Mouse (Mus musculus): ENCODE results near the gene Vmn1r208.
"Not testable (repeated sequence)": the region's sequence is repeated elsewhere in the genome, so short reads cannot be mapped to it uniquely, and the experiment has no call there.

Gene Vmn1r208

DNA sequence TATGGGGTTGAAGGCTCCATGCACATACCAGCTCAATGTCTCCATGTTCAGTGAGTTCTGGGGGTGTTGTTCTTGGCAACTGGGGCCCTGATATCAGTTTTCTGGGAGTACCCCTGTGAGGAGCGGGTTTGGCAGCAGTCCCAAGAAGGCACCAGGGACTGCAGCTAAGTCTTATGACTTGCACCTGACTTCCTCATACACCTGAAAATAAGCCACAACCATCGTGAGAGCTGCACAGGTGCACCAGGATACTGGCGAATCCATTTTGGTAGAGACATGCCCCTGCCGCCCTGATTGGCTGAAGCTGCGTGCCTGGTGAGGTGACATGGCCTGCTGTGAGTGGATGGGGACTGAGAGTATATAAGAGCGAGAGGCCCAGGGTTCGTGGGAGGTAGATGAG lies at the start of gene Vmn1r208:
Gene Vmn1r208, minus strand, starts transcription at position 101 of the 400 bp plus-strand sequence.
- DNase-seq, result not testable (repeated sequence)

DNA sequence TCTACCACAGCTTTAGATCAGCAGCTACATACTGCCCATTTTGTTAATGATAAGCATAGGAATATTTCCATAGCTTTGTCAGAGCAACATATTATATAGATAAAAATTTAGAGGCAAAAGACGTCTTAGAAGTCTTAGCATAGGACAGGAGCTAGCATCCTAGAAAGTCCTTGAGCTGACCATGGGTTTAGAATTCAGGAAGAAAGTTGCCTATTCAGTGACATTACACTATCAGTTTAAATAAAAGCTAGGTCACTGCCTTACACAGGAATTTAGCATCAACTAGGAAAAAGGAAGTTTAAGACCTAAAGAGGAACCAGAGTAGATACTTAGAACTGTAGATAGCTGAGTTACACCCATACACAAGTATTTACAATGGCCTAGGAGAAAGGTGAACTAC lies 44.4 kb upstream of the Vmn1r208 start:
- DNase-seq, result not testable (repeated sequence)

DNA sequence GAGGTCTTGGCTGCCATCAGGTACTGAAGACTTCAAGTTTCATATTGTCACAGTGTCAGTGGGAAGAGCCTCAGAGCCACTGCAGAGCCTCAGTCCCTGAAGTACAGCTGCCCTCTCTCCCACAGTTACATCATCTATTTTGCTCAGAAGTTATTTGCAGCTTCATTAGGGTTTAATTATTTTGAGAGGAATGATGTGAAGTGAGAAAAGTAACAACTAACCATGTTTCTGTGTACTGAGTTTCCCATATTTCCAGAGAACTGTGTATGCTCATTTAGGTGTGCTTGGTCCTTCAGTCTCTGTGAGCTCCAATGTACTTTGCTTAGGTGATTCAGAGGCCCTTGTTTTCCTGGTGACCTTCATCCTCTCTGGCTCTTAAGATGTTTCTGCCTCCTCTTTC lies 32.4 kb upstream of the Vmn1r208 start, which contains the start of gene Vmn1r209:
Gene Vmn1r209, minus strand, starts transcription at position 101 of the 400 bp plus-strand sequence.
- not testable (repeated sequence) for DNase-seq

DNA sequence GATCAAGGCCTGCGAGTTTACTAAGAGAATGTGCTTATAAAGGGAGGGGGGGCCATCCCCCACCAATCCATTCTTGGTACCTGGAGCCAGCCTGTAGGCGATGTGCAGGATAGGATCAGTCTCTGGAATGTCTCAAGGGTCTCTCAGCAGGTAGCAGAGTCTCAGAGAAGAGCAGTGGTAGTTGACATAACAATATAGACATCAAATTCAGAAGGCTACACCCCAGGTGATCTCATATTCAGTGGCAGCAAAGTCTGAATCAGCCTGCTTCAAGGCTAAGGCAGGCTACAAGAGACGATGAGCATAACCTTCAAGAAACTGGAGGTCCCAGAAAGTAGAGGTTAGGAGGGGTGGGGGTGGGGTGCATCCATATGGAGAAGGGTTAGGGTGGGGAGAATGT lies 10.9 kb upstream of the Vmn1r208 start:
- DNase-seq, result not testable (repeated sequence)

DNA sequence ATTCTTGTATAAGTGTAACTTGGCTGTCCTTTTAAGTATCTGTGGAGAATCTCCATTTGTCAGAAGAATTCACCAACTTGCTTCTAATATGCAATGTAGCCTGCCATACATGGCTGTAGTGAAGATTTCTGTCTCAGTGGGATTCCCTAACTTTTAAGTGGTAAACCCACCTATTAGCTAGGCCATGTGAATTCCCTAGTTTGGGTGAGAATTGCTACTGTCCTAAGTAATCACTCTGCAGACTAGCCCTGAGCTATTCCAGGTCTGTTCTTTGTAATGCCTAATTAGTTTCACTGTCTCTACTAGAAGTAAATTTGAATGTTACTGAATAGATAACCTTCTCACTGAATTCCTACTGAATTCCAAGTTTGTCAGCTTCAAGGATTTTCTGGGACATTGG lies 7.0 kb upstream of the Vmn1r208 start:
- DNase-seq, result not testable (repeated sequence)

DNA sequence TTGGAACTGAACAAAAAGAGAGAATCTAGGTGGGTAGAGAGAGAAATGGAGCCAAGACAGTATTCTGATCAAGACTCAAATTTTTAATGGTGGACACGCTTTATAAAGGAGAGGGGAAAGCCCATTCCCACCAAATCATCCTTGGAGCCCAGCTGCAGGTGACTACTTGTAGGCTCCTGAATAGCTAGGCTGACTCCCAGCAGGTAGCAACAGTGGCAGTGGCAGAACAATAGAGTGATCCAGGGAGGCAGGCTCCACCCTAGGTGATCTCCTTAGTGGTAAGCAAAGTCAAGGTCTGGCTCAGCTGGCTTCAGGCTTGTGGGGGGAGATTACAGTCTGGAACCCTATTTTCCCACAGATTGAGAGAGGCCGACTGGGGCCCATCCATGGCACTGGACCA lies 5.6 kb downstream of the Vmn1r208 start:
- not testable (repeated sequence) for DNase-seq

DNA sequence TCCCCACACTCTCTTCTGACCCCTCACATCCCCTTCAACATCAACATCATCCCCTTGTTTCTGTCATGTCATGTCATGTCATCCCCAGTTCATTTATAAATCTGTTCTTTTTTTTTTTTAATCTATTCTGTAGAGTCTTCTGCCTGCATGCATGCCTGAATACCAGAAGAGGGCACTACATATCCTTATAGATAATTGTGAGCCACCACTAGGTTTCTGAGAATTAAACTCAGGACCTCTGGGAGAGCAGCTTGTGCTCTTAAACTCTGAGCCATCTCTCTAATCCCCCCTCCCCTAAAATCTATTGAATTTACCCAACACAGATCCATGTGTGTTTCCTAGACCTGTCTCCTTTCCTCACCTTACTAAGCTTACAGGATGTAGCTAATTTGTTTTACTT lies 29.7 kb downstream of the Vmn1r208 start:
- no peak for DNase-seq

DNA sequence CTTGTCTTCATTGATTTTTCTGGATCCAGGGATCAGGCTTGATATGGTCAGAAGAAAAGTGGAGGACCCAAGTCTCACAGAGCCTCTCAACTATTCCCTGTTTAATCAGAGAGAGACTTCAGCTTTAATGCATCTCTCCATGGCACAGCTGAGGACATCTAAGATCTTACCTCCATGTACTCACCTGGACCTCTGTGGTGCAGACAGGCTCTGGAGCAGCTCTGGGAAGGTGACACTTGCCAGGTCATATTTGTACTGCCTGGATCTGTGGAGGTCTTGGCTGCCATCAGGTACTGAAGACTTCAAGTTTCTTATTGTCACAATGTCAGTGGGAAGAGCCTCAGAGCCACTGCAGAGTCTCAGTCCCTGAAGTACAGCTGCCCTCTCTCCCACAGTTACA lies 47.7 kb downstream of the Vmn1r208 start, which contains the start of gene Vmn1r207-ps:
Gene Vmn1r207-ps, minus strand, starts transcription at position 101 of the 400 bp plus-strand sequence.
- not testable (repeated sequence) for DNase-seq
